Comparison of ENCODE assay signal across 18 mouse cellular contexts in genomic region chr14:111995809-111996458, GRCm38 (mm10).
DNase-seq lines count a peak whose midpoint lies in the region; ATAC-seq and TF ChIP-seq lines count a peak whose summit lies in the region.
"Had no signal": no experiment of that assay in that cellular context is flagged by ENCODE, and none has a peak within 500 bp of the region (broad histone marks: within the 10 kb centered on the region; RNA-seq: fewer than 3 reads in every experiment).

No protein-coding gene starts in this region.

- DNase-seq in hindbrain, embryonic 10.5 days (ENCODE audit: low spot score), result no peak
- DNase-seq in midbrain, postnatal 0 days (ENCODE audit: low spot score), result peak; percentile 74
- DNase-seq in layer of hippocampus, adult 18-20 months (ENCODE audit: low spot score in 2 of 2), result no peak
- DNase-seq in right cerebral cortex, adult 2 months (ENCODE audit: low spot score in 2 of 2), result no peak
- DNase-seq: adrenal gland, adult 2 months; cerebellum, postnatal 36 days; gastrocnemius, adult 2 months; kidney, adult 18-20 months; kidney, postnatal 4 days; lung, adult 2 months; lung, postnatal 36 days had no signal

- no peak overlapping the region for H3K4me3 ChIP-seq in hindbrain, embryonic 16.5 days (ENCODE audit: low read length)
- no peak overlapping the region for H3K4me3 ChIP-seq in hindbrain, embryonic 10.5 days
- H3K4me3 ChIP-seq in midbrain, postnatal 0 days (ENCODE audit: low read depth, low read length), result no peak overlapping the region
- no peak overlapping the region for H3K4me3 ChIP-seq in midbrain, embryonic 16.5 days (ENCODE audit: low read depth, low read length)
- no peak overlapping the region for H3K4me3 ChIP-seq in forebrain, embryonic 15.5 days
- H3K4me3 ChIP-seq: gastrocnemius, adult 2 months; heart, embryonic 10.5 days; limb, embryonic 12.5 days; liver, embryonic 12.5 days; neural tube, embryonic 13.5 days had no signal

- no peak for TF ChIP-seq CTCF in midbrain, postnatal 0 days (IDR thresholded peaks at IDR 0.05)

- H3K4me2 ChIP-seq in hindbrain, embryonic 16.5 days (ENCODE audit: low read length), result no peak overlapping the region
- no peak overlapping the region for H3K4me2 ChIP-seq in midbrain, postnatal 0 days (ENCODE audit: low read depth, low read length, poor library complexity, severe bottlenecking)
- no peak overlapping the region for H3K4me2 ChIP-seq in midbrain, embryonic 16.5 days (ENCODE audit: low read length)
- H3K4me2 ChIP-seq in forebrain, embryonic 15.5 days (replicated peaks), result no peak overlapping the region
- H3K4me2 ChIP-seq: limb, embryonic 12.5 days; liver, embryonic 12.5 days; neural tube, embryonic 13.5 days had no signal

- 67% methylated on average over 5 of the region's 5 CpGs for WGBS in hindbrain, embryonic 16.5 days
- WGBS in hindbrain, embryonic 10.5 days, result 82% methylated on average over 5 of the region's 5 CpGs
- 73% methylated on average over 5 of the region's 5 CpGs for WGBS in midbrain, postnatal 0 days
- 67% methylated on average over 5 of the region's 5 CpGs for WGBS in midbrain, embryonic 16.5 days
- 48% methylated on average over 5 of the region's 5 CpGs for WGBS in forebrain, embryonic 15.5 days

- no peaks in the 10 kb centered on the region for H3K27me3 ChIP-seq in hindbrain, embryonic 16.5 days (replicated peaks; ENCODE audit: control insufficient read depth, insufficient read depth, low read length)
- H3K27me3 ChIP-seq in hindbrain, embryonic 10.5 days (ENCODE audit: insufficient read depth, poor library complexity, severe bottlenecking), result no peaks in the 10 kb centered on the region
- H3K27me3 ChIP-seq in midbrain, postnatal 0 days (ENCODE audit: insufficient read depth, low read length), result no peaks in the 10 kb centered on the region
- no peaks in the 10 kb centered on the region for H3K27me3 ChIP-seq in midbrain, embryonic 16.5 days (ENCODE audit: control insufficient read depth, insufficient read depth, low read depth, low read length)
- no peaks in the 10 kb centered on the region for H3K27me3 ChIP-seq in forebrain, embryonic 15.5 days
- H3K27me3 ChIP-seq: limb, embryonic 12.5 days; liver, embryonic 12.5 days; neural tube, embryonic 13.5 days had no signal

- H3K9me3 ChIP-seq in hindbrain, embryonic 16.5 days (ENCODE audit: control insufficient read depth, low read length), result 0 out of 2 replicates have a peak, but pooled peaks cover 2% of the 10 kb centered on the region
- H3K9me3 ChIP-seq in hindbrain, embryonic 10.5 days, result no peaks in the 10 kb centered on the region
- no peaks in the 10 kb centered on the region for H3K9me3 ChIP-seq in midbrain, postnatal 0 days (ENCODE audit: low read length)
- no peaks in the 10 kb centered on the region; the same call in 1 of the 2 replicates for H3K9me3 ChIP-seq in midbrain, embryonic 16.5 days (replicated peaks; ENCODE audit: control insufficient read depth, low read length, poor library complexity, severe bottlenecking)
- no peaks in the 10 kb centered on the region for H3K9me3 ChIP-seq in forebrain, embryonic 15.5 days
- H3K9me3 ChIP-seq: heart, embryonic 10.5 days; limb, embryonic 12.5 days; liver, embryonic 12.5 days; neural tube, embryonic 13.5 days had no signal

- no peak overlapping the region for H3K9ac ChIP-seq in hindbrain, embryonic 16.5 days (ENCODE audit: low read depth, low read length)
- no peak overlapping the region for H3K9ac ChIP-seq in midbrain, postnatal 0 days (replicated peaks; ENCODE audit: low read length, poor library complexity, severe bottlenecking)
- no peak overlapping the region for H3K9ac ChIP-seq in midbrain, embryonic 16.5 days (ENCODE audit: low read depth, low read length)
- no peak overlapping the region for H3K9ac ChIP-seq in forebrain, embryonic 15.5 days (replicated peaks)
- H3K9ac ChIP-seq: limb, embryonic 12.5 days; liver, embryonic 12.5 days; neural tube, embryonic 13.5 days had no signal

- no peaks in the 10 kb centered on the region for H3K4me1 ChIP-seq in hindbrain, embryonic 16.5 days (ENCODE audit: control insufficient read depth, insufficient read depth, low read depth, low read length)
- H3K4me1 ChIP-seq in hindbrain, embryonic 10.5 days (replicated peaks), result no peaks in the 10 kb centered on the region
- no peaks in the 10 kb centered on the region for H3K4me1 ChIP-seq in midbrain, postnatal 0 days (ENCODE audit: insufficient read depth, low read length)
- H3K4me1 ChIP-seq in midbrain, embryonic 16.5 days (ENCODE audit: control insufficient read depth, insufficient read depth, low read length), result no peaks in the 10 kb centered on the region
- no peaks in the 10 kb centered on the region for H3K4me1 ChIP-seq in forebrain, embryonic 15.5 days
- H3K4me1 ChIP-seq: heart, embryonic 10.5 days; limb, embryonic 12.5 days; liver, embryonic 12.5 days; neural tube, embryonic 13.5 days had no signal

- peak; percentile 86 for ATAC-seq in hindbrain, embryonic 16.5 days
- no peak; the same call in 1 of the 2 replicates for ATAC-seq in midbrain, postnatal 0 days (ENCODE audit: low FRiP score)
- ATAC-seq in midbrain, embryonic 16.5 days, result no peak
- ATAC-seq in forebrain, embryonic 15.5 days (replicated peaks), result peak; percentile 82
- ATAC-seq: liver, embryonic 12.5 days had no signal

- no peaks in the 10 kb centered on the region for H3K36me3 ChIP-seq in hindbrain, embryonic 16.5 days (ENCODE audit: control insufficient read depth, insufficient read depth, low read length)
- no peaks in the 10 kb centered on the region for H3K36me3 ChIP-seq in hindbrain, embryonic 10.5 days
- no peaks in the 10 kb centered on the region for H3K36me3 ChIP-seq in midbrain, postnatal 0 days (ENCODE audit: insufficient read depth, low read length)
- no peaks in the 10 kb centered on the region for H3K36me3 ChIP-seq in midbrain, embryonic 16.5 days (ENCODE audit: control insufficient read depth, insufficient read depth, low read length)
- H3K36me3 ChIP-seq in forebrain, embryonic 15.5 days, result no peaks in the 10 kb centered on the region
- H3K36me3 ChIP-seq: heart, embryonic 10.5 days; limb, embryonic 12.5 days; liver, embryonic 12.5 days; neural tube, embryonic 13.5 days had no signal

- no peak overlapping the region for H3K27ac ChIP-seq in hindbrain, embryonic 16.5 days (ENCODE audit: low read depth, low read length)
- H3K27ac ChIP-seq in hindbrain, embryonic 10.5 days, result no peak overlapping the region
- H3K27ac ChIP-seq in midbrain, postnatal 0 days (ENCODE audit: low read depth, low read length), result no peak overlapping the region
- H3K27ac ChIP-seq in midbrain, embryonic 16.5 days (ENCODE audit: low read length), result no peak overlapping the region
- H3K27ac ChIP-seq in forebrain, embryonic 15.5 days (replicated peaks), result no peak overlapping the region
- H3K27ac ChIP-seq: gastrocnemius, adult 2 months; heart, embryonic 10.5 days; limb, embryonic 12.5 days; liver, embryonic 12.5 days; neural tube, embryonic 13.5 days had no signal

Comparison
In these comparisons a context has a peak if more than half of its experiments do, and no peak if none do; other contexts are left out.
1. ATAC-seq: peak in hindbrain, embryonic 16.5 days (single experiment) and forebrain, embryonic 15.5 days (single experiment); none in midbrain, postnatal 0 days (single experiment) and midbrain, embryonic 16.5 days (single experiment).